Mouse (Mus musculus) lung, embryonic 14.5 days (tissue): ENCODE data around the gene Fbp2. TPM values are rescaled to one million over a fixed set of nuclear protein-coding genes. Genes with fewer than 3 reads are reported as not detected.
"Not testable (repeated sequence)": the region's sequence is repeated elsewhere in the genome, so short reads cannot be mapped to it uniquely, and the experiment has no call there.

Experiments used
- ATAC-seq: fragments of 200-750 bp; cut with Nextera tagmentation; 2 replicates; pipeline ENCODE4 v1.8.0; 2017; ENCODE audit warnings: mild to moderate bottlenecking, moderate TSS enrichment, moderate library complexity; ENCODE audit not compliant: insufficient read depth
- DNase-seq: peaks from one replicate; pipeline ENCODE4 v3.0.0-alpha.2; 2015
- H3K27ac ChIP-seq: fragments of 300-500 bp; sonication (generic); 2 replicates; pipeline ENCODE4 v1.5.1; 2014; ENCODE audit warnings: low read depth, mild to moderate bottlenecking, moderate library complexity
- H3K27me3 ChIP-seq: fragments of 300-500 bp; sonication (generic); 2 replicates; pipeline ENCODE4 v1.6.1; 2014; ENCODE audit warnings: low read length, control low read depth; ENCODE audit not compliant: insufficient read depth
- H3K36me3 ChIP-seq: fragments of 300-500 bp; sonication (generic); 2 replicates; pipeline ENCODE4 v1.6.1; 2014; ENCODE audit warnings: control low read depth; ENCODE audit not compliant: insufficient read depth
- H3K4me1 ChIP-seq: fragments of 300-500 bp; sonication (generic); 2 replicates; pipeline ENCODE4 v1.6.1; 2014; ENCODE audit warnings: antibody characterized with exemption, control low read depth; ENCODE audit not compliant: insufficient read depth
- H3K4me2 ChIP-seq: fragments of 300-500 bp; sonication (generic); 2 replicates; pipeline ENCODE4 v1.6.1; 2014; ENCODE audit warnings: mild to moderate bottlenecking
- H3K4me3 ChIP-seq: fragments of 300-500 bp; sonication (generic); 2 replicates; pipeline ENCODE4 v1.5.1; 2014; ENCODE audit warnings: low read depth, low read length
- H3K9ac ChIP-seq: fragments of 300-500 bp; sonication (generic); 2 replicates; pipeline ENCODE4 v1.6.1; 2014
- H3K9me3 ChIP-seq: fragments of 300-500 bp; sonication (generic); 2 replicates; pipeline ENCODE4 v1.6.1; 2016; ENCODE audit warnings: low read depth, low read length, control low read depth
- CTCF ChIP-seq: IDR thresholded peaks from 2 replicates; pipeline ENCODE4 v1.5.1; 2016; ENCODE audit warnings: antibody characterized with exemption, low read depth
- WGBS: fragments of 180-500 bp; shearing (Covaris S2); extraction: QIAGEN DNeasy Blood & Tissue Kit; methylation state at CpG from one replicate; pipeline ENCODE4 v1.1.7; 2014; 5-methylcytosine and 5-hydroxymethylcytosine counted together
- polyA plus RNA-seq: library from polyadenylated mRNA; unstranded; fragments of >200 nt; fragmentation: Nextera tagmentation; extraction: Ambion mirVana; gene quantifications from 2 replicates; pipeline ENCODE4 v1.2.1, GENCODE M21; 2014

Fbp2 gene
- polyA plus RNA-seq, 1 experiment from 2014 or later, result not detected

GRCm38 (mm10) chr13:62854666-62855065 is 3.6 kb downstream of the Fbp2 start:
- no peaks in the 10 kb centered on the region for H3K9me3 ChIP-seq
- DNase-seq, result peak; percentile 84
- 17% methylated on average over 15 of the region's 15 CpGs for WGBS
- H3K4me2 ChIP-seq, result peak overlapping the region; percentile 1; the same call in 1 of the 2 replicates
- no peak for ATAC-seq
- H3K4me1 ChIP-seq, result no peaks in the 10 kb centered on the region
- H3K27ac ChIP-seq, result no peak overlapping the region
- no peaks in the 10 kb centered on the region for H3K27me3 ChIP-seq
- no peak overlapping the region for H3K9ac ChIP-seq
- H3K36me3 ChIP-seq, result no peaks in the 10 kb centered on the region
- no peak overlapping the region for H3K4me3 ChIP-seq
- peak; percentile 87 for TF ChIP-seq CTCF

GRCm38 (mm10) chr13:62833341-62833740 is 24.9 kb downstream of the Fbp2 start:
- no peaks in the 10 kb centered on the region for H3K4me1 ChIP-seq
- no peaks in the 10 kb centered on the region for H3K27me3 ChIP-seq
- no peak overlapping the region for H3K27ac ChIP-seq
- H3K9me3 ChIP-seq, result no peaks in the 10 kb centered on the region
- H3K4me3 ChIP-seq, result no peak overlapping the region
- TF ChIP-seq CTCF, result no peak
- no peaks in the 10 kb centered on the region for H3K36me3 ChIP-seq
- H3K9ac ChIP-seq, result no peak overlapping the region
- no peak for DNase-seq
- 29% methylated on average over 4 of the region's 4 CpGs for WGBS
- no peak overlapping the region for H3K4me2 ChIP-seq
- no peak for ATAC-seq

- no peaks in the 10 kb centered on the region for H3K36me3 ChIP-seq
- H3K9me3 ChIP-seq, result no peaks in the 10 kb centered on the region
- no peak overlapping the region for H3K27ac ChIP-seq
- ATAC-seq (no peak), DNase-seq (no peak)
- H3K27me3 ChIP-seq, result no peaks in the 10 kb centered on the region
- no peaks in the 10 kb centered on the region for H3K4me1 ChIP-seq
- no peak for TF ChIP-seq CTCF
- no peak overlapping the region for H3K9ac ChIP-seq
- WGBS, result 67% methylated on average over 2 of the region's 2 CpGs
- no peak overlapping the region for H3K4me2 ChIP-seq
- H3K4me3 ChIP-seq, result no peak overlapping the region
Measured at GRCm38 (mm10) chr13:62832239-62832638, 26.0 kb downstream of the Fbp2 start.

- not testable (repeated sequence) for H3K9ac ChIP-seq, H3K4me3 ChIP-seq, ATAC-seq, H3K9me3 ChIP-seq, H3K27ac ChIP-seq, H3K4me1 ChIP-seq, H3K36me3 ChIP-seq, DNase-seq, H3K4me2 ChIP-seq, H3K27me3 ChIP-seq
- WGBS, result 88% methylated on average over 3 of the region's 3 CpGs
Measured at GRCm38 (mm10) chr13:62815705-62816104, 42.5 kb downstream of the Fbp2 start.

- WGBS, result 14% methylated on average over 32 of the region's 32 CpGs
- H3K27ac ChIP-seq, result no peak overlapping the region
- H3K36me3 ChIP-seq, result no peaks in the 10 kb centered on the region
- peak overlapping the region; percentile 60 for H3K4me2 ChIP-seq
- no peak overlapping the region for H3K9ac ChIP-seq
- no peak for TF ChIP-seq CTCF
- peak overlapping the region; percentile 38 for H3K4me3 ChIP-seq
- ATAC-seq, result no peak
- H3K27me3 ChIP-seq, result no peaks in the 10 kb centered on the region
- no peaks in the 10 kb centered on the region for H3K9me3 ChIP-seq
- peak; percentile 26 for DNase-seq
- no peaks in the 10 kb centered on the region for H3K4me1 ChIP-seq
Measured at GRCm38 (mm10) chr13:62812713-62813112, 45.5 kb downstream of the Fbp2 start.

DNA sequence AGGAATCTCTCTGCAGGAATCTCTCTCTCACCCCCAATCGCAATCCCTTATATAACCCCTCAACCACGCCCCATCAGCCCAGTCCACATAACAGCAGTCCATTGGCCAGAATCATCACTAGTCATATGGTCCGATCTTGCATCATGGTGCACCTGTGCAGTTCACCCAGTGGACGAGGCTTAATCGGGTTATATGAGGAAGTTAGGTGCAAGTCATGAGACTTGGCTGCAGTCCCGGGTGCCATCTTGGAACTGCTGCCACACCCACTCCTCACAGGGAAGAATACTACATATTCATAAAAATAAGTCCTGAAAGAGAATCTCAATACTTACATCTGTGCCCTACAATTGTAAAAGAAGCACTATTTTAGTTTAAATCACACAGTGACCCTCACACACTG is 50.2 kb downstream of the Fbp2 start:
- not testable (repeated sequence) for H3K4me2 ChIP-seq, ATAC-seq, DNase-seq, H3K27ac ChIP-seq, H3K4me1 ChIP-seq, H3K9me3 ChIP-seq, H3K9ac ChIP-seq, H3K36me3 ChIP-seq, H3K27me3 ChIP-seq, H3K4me3 ChIP-seq
- 86% methylated on average over 6 of the region's 6 CpGs for WGBS

Other genes starting within 250 kb of the Fbp2 start
- gene 6720489N17Rik, start 234.2 kb downstream of the Fbp2 start, polyA plus RNA-seq, result 15.3 and 16.0 TPM in 2 replicates
- gene Platr25, start 97.7 kb downstream of the Fbp2 start, polyA plus RNA-seq, result 34.8 and 35.5 TPM in 2 replicates
- gene Gm5141, start 72.6 kb downstream of the Fbp2 start, polyA plus RNA-seq, result 12.8 and 13.4 TPM in 2 replicates
- 0.97 and 1.1 TPM in 2 replicates for gene Fbp1, start 29.9 kb upstream of the Fbp2 start, polyA plus RNA-seq
- 146 and 156 TPM in 2 replicates for gene 2010111I01Rik, start 106.5 kb upstream of the Fbp2 start, polyA plus RNA-seq